Comparison of ENCODE assay signal across 21 mouse cellular contexts in the genomic region with DNA sequence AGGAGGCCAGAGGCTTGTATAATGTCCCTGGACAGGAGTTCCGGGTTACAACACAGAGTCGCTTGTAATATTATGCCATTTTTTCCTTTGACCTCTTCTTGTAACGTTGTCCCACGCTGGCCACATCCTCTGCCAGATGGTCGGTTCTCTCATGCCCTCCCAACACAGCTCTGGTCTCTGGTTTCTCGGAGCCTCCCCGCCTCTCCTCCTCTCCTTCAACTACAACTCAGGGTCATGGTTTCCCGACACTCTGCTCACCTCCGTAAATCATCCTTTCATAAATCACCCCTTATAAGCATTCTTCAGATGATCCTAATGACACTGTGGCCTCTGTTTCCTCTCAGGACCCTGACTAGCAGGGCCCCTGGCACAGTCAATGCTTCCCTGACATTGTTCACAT.
"Had no signal": no experiment of that assay in that cellular context is flagged by ENCODE, and none has a peak within 500 bp of the region (broad histone marks: within the 10 kb centered on the region; RNA-seq: fewer than 3 reads in every experiment).

No protein-coding gene starts in this region.

- H3K27ac ChIP-seq: layer of hippocampus, adult 2 months; left cerebral cortex, adult 2 months; liver, embryonic 13.5 days; midbrain, embryonic 12.5 days; midbrain, embryonic 15.5 days; neural tube, embryonic 12.5 days; neural tube, embryonic 15.5 days; stomach, postnatal 0 days had no signal

- H3K36me3 ChIP-seq: liver, embryonic 13.5 days; midbrain, embryonic 12.5 days; midbrain, embryonic 15.5 days; neural tube, embryonic 12.5 days; neural tube, embryonic 15.5 days had no signal

- H3K4me1 ChIP-seq: midbrain, embryonic 12.5 days; midbrain, embryonic 15.5 days; neural tube, embryonic 12.5 days; neural tube, embryonic 15.5 days had no signal

- H3K4me3 ChIP-seq: layer of hippocampus, adult 2 months; left cerebral cortex, adult 2 months; liver, embryonic 13.5 days; midbrain, embryonic 12.5 days; midbrain, embryonic 15.5 days; neural tube, embryonic 12.5 days; neural tube, embryonic 15.5 days had no signal

- H3K4me2 ChIP-seq: liver, embryonic 13.5 days; midbrain, embryonic 12.5 days; midbrain, embryonic 15.5 days; neural tube, embryonic 12.5 days; neural tube, embryonic 15.5 days had no signal

- ATAC-seq: midbrain, embryonic 15.5 days had no signal

- H3K27me3 ChIP-seq: liver, embryonic 13.5 days; midbrain, embryonic 12.5 days; neural tube, embryonic 12.5 days; neural tube, embryonic 15.5 days had no signal

- H3K9ac ChIP-seq: liver, embryonic 13.5 days; midbrain, embryonic 12.5 days; midbrain, embryonic 15.5 days; neural tube, embryonic 12.5 days; neural tube, embryonic 15.5 days had no signal

- H3K9me3 ChIP-seq: liver, embryonic 13.5 days; midbrain, embryonic 12.5 days; midbrain, embryonic 15.5 days; neural tube, embryonic 12.5 days; neural tube, embryonic 15.5 days had no signal

- DNase-seq: kidney, adult 11 months; kidney, postnatal 10 days; layer of hippocampus, adult 9-11 months; layer of hippocampus, postnatal 36 days; liver, embryonic 13.5 days; lung, adult 2 months; lung, postnatal 14 days; lung, postnatal 4 days; right cerebral cortex, adult 18-20 months; right cerebral cortex, postnatal 14 days; right cerebral cortex, postnatal 4 days; thymus, adult 2 months; thymus, postnatal 14 days; thymus, postnatal 4 days had no signal
